Mouse (Mus musculus) T-helper 17 cell (primary cell): Measurements from ENCODE around the gene Kirrel3.

Experiments
- in situ Hi-C, 2 experiments: fragments of 300-600 bp; cut with MboI, MseI; formaldehyde crosslinking; loops; 1 replicate in 1 of 2; 2 replicates in 1 of 2; pipeline ENCODE4 v1.15.1; 2025; ENCODE audit warnings: high pct_unique_total_duplicates in 2 of 2

Kirrel3 gene

DNA sequence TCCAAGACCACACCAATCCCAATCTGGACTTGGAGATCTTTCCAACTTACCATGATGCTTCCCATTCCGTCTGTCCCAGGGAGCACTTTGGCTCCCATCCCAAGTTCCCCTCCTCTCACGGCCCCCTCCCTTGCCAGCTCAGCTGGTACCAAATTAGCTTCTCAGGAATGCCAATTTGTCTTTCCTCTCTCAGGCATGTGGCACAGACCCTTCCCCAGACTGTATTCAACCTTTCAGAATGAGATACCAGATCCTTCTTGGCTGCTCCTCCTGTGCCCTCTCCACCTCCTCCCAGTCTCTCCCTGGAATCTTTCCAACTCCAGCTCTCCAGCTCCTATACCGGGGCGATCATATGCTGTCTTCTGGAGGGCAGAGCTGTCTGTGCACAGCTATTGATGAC lies 264.2 kb downstream of the Kirrel3 start:
- in situ Hi-C loops, result loop anchor here in 1 of 2 experiments (10.0 kb wide), 1 partner anchor 255 kb away; no protein-coding TSS in a partner anchor

DNA sequence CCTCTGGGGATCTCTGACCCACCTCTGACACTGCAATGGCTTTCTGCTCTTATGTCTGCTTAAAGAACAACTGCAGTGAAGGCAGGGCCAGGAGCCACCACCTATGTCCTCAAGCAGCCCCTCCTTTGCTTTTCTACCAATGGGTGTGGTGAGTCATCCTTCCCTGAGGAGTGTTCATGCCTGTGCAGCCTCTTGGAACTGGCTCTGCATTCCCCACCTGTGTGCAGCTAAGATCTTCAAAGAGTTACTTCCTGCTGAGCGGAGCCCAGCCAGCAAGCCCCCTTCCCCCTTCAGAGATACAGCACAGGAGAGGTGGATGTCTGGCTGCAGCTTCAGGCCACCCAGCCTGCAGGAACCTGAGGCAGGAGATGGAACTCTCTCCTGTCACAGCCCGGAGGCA lies 265.2 kb downstream of the Kirrel3 start:
- in situ Hi-C loops, result no loop called here

DNA sequence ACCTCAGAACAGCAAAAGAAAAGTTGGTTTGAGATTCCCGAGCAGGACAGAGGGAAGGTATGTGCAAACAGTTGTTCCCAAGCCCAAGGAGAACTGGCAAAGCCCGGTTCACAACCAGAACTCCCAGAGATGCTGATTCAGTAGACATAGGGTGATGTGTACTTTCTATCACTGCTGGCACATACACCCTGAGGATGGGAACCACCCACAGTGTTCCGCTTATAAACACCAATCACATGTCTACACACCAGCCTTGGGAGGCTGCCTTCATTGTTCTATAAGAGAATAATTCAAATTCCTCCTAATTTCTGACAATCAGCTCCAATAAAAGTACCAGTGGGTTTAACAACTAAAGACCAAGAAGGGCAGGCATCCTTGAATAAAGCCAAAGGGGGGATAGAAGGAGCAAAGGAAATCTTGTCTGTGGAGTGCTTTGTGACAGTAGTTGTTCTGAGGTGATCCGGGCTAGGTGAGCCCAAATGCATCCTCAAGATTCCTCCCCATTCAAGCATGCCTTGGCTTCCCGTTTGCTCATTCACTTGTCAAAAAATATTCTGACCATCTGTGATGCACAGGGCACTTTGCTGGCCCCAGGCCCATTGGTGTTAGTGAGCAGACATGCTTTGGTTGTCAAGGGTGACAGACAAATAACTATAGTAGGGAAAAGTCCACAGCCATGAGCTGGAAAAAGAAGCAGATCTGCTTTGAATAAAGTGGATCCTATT lies 266.5 kb downstream of the Kirrel3 start:
- in situ Hi-C loops, result no loop called here

- in situ Hi-C loops, result no loop called here
These were observed 267.1 kb downstream of the Kirrel3 start for GRCm38 (mm10) chr9:34752801-34753170.

DNA sequence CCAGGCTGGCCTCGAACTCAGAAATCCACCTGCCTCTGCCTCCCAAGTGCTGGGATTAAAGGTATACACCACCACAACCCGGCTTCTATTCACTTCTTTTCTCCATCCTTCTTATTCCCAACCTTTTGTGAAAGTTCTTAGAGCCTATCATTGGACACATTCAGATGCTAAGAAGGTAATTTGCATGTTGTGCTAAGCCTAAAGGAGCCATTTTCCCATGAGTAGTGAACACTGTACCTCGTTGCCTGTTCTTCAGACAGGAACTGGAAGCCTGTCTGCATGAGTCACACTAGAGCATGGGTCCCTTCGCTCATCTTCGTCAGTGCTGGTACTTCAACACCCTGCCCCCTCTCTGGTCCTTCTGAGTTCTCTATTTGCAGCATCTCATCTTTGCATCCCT lies 268.2 kb downstream of the Kirrel3 start:
- in situ Hi-C loops, result no loop called here

- in situ Hi-C loops, result no loop called here
These were observed 268.9 kb downstream of the Kirrel3 start for GRCm38 (mm10) chr9:34754523-34755097.

- in situ Hi-C loops, result no loop called here
These were observed 270.4 kb downstream of the Kirrel3 start for GRCm38 (mm10) chr9:34756055-34756454.

DNA sequence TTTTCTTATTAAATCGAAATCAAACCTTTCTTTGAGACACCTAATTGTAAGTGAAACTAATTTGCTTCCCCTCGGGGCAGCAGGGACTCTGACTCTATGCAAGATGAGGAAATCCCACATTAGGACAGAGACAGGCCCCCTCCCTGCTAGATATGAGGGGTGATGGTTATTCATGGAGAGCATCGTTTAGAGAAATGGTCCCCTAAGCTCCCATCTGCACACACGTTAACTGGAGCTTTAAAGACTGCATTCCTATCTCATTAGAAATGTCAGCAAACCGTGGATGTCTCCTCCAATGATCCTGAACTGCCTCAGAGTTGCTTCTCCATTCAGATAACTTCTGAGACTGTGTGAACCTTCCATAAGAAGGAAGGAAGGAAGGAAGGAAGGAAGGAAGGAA lies 273.2 kb downstream of the Kirrel3 start:
- in situ Hi-C loops, result no loop called here

- in situ Hi-C loops, result no loop called here
These were observed 274.8 kb downstream of the Kirrel3 start for GRCm38 (mm10) chr9:34760521-34760920.

DNA sequence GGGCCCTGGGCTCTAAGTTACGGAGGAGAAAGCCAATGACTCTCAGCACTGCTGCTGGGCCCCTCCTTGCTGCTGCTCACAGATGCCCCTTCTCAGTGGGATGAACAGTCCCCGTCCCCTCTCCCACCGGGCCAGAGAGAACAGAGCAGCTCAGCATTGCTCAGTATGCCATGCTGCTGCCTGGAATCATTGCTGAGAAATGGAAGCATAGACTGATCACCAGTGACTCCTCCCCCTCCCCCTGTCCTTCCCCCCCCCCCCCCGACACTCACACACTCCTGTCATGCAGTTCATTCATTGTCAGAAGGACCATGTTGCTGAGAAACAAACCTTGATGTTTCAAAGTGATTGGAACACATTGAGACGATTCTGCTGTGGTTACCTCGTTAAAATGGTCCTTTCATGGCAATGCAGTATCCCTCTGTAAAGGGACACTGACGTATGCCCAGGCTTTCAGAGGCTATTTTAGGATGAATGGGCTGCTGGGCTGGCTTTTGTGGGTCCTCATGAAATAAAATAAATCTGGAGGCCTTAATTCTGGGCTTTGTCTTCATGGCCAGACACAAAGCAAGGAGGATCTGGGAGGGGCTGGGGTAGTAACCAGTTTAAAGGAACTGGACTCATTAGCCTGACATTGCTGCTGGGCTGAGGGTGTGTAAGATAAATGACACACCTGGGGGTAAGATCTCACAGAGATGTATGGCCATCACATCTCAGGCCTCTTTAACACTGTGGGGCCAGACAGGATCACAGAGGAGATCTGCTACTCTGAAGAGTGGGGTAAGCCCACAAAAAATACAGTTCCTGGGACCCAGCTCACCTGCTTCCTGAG lies 281.3 kb downstream of the Kirrel3 start:
- in situ Hi-C loops, result no loop called here

- in situ Hi-C loops, result no loop called here
These were observed 283.3 kb downstream of the Kirrel3 start for GRCm38 (mm10) chr9:34768961-34769360.

GRCm38 (mm10) chr9:34770951-34771350 lies 285.3 kb downstream of the Kirrel3 start:
- in situ Hi-C loops, result no loop called here

- in situ Hi-C loops, result no loop called here
These were observed 285.7 kb downstream of the Kirrel3 start for GRCm38 (mm10) chr9:34771401-34771800.

DNA sequence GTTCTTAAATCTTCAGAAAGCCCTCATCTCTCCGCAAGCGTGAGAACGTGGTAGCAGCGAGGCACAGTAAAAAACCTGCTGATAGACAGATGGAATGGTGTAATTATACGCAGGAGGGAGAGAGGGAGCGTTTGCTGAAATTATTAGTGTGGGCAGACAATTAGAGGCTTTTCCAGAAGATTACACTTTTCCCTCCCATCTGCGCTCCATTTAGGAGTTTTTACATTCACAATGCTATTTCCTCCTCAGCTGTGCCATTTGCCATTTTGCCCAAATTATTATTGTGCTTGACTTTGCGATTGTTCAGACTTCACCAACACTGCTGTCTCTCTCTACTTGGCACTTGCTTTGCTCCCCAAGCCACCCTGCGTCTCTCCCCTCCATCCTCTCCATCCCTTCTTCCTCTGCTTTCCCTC lies 286.3 kb downstream of the Kirrel3 start:
- in situ Hi-C loops, result no loop called here

DNA sequence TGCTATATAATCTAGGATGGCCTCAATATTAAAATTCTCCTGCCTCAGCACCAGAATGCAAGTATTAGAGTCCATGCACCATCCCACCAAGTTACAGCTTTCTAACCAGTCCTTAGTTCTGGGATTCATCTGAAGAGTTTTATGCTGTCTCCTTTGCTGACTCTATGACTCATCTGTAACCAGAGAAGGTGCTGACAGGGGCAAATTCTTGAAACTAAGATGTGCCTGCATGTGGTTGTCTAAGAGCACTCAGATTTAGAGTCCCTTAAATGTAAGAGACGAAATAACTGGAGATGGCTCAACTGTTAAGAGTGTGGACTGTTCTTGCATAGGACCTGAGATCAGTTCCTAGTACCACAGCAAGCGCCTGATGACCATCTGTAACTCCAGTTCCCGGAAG lies 295.7 kb downstream of the Kirrel3 start:
- in situ Hi-C loops, result no loop called here

- in situ Hi-C loops, result no loop called here
These were observed 302.2 kb downstream of the Kirrel3 start for GRCm38 (mm10) chr9:34787915-34788314.

GRCm38 (mm10) chr9:34795226-34795625 lies 309.5 kb downstream of the Kirrel3 start:
- in situ Hi-C loops, result no loop called here

- in situ Hi-C loops, result no loop called here
These were observed 312.1 kb downstream of the Kirrel3 start for GRCm38 (mm10) chr9:34797688-34798339.

DNA sequence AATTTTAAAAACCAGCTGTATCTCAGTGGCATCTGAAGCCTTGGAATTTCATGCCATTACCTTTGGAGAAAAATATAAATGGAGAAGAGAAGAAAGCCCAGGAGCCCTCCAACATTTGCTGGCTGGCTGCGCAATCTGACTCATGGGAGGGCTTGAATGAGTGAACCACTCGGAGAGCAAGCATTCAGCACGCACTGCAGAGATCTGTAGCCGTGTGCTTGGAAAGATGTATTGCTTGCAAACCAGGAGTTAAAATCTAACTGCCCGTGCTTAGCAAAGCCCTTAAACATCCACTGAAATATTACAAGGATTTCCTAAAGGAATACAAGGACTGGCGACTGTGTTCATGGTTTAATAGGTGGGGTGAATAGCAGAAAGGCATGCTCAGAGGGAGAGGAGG lies 316.0 kb downstream of the Kirrel3 start:
- in situ Hi-C loops, result no loop called here

DNA sequence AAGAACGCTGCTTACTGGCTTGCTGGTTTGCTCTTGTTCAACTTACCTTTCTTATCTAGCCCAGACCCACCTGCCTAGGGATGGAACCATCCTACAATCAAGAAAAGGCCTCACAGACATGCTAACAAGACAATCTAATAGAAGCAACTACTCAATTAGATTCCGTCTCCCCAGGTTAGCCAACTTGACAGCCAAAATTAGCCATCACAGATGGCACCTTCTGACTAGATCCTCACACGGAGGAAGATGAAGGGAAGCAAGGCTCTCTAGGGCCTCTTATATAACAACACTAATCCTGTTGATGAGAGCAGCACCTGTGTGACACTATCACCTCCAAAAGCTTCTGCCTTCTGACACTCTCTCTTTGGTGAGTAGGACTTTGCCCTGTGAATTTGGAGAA lies 321.2 kb downstream of the Kirrel3 start:
- in situ Hi-C loops, result no loop called here

DNA sequence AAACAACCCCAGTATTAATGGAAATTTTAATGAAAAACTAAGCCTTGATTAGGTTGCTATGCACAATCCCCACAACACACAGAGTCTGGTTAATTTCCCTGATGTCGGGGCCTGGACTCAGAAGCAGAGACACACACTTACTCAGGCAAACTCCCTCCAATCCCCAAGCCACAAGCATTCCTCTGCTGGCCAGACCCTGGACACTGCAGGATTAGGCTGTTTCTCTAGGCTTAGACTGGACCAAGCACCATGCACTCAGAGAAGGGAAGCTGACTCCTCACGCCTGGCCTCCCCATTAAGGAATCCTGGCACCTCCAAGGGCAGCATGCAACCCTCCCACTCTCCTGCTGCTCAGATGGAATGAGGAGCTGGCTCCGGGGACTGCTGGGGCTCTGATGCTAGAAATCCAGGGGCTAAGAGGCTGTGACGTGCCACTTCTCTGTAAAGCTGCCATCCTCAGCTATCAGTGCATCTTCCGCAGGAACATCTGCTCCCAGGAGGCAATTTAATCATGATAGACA lies 324.4 kb downstream of the Kirrel3 start:
- in situ Hi-C loops, result no loop called here
